Mouse (Mus musculus) limb, embryonic 14.5 days (tissue): Measurements from ENCODE around the gene Lalba. TPM values are rescaled to one million over a fixed set of nuclear protein-coding genes. Genes with fewer than 3 reads are reported as not detected.

Source experiments
- ATAC-seq: fragments of 200-750 bp; cut with Nextera tagmentation; 2 replicates; pipeline ENCODE4 v1.8.0; 2017; ENCODE audit warnings: low read depth, moderate number of reproducible peaks, moderate TSS enrichment; ENCODE audit not compliant: low FRiP score
- DNase-seq: peaks from one replicate; pipeline ENCODE4 v3.0.0-alpha.2; 2015; ENCODE audit warnings: low spot score
- H3K27ac ChIP-seq: fragments of 300-500 bp; sonication (generic); replicated peaks from 2 replicates; pipeline ENCODE4 v1.5.1; 2014; ENCODE audit warnings: low read depth, mild to moderate bottlenecking, low read length, moderate library complexity, mixed read lengths
- H3K27me3 ChIP-seq: fragments of 300-500 bp; sonication (generic); 2 replicates; pipeline ENCODE4 v1.6.1; 2014; ENCODE audit warnings: low read length, mixed read lengths; ENCODE audit not compliant: control insufficient read depth, insufficient read depth
- H3K36me3 ChIP-seq: fragments of 300-500 bp; sonication (generic); 2 replicates; pipeline ENCODE4 v1.6.1; 2014; ENCODE audit warnings: mild to moderate bottlenecking, low read length, moderate library complexity, mixed read lengths; ENCODE audit not compliant: control insufficient read depth, insufficient read depth
- H3K4me1 ChIP-seq: fragments of 300-500 bp; sonication (generic); 2 replicates; pipeline ENCODE4 v1.6.1; 2014; ENCODE audit warnings: antibody characterized with exemption, low read length, mixed read lengths; ENCODE audit not compliant: control insufficient read depth, insufficient read depth
- H3K4me2 ChIP-seq: fragments of 300-500 bp; sonication (generic); replicated peaks from 2 replicates; pipeline ENCODE4 v1.6.1; 2014; ENCODE audit warnings: low read depth, mild to moderate bottlenecking, low read length, moderate library complexity; ENCODE audit not compliant: severe bottlenecking
- H3K4me3 ChIP-seq: fragments of 300-500 bp; sonication (generic); replicated peaks from 2 replicates; pipeline ENCODE4 v1.5.1; 2014; ENCODE audit warnings: low read length
- H3K9ac ChIP-seq: fragments of 300-500 bp; sonication (generic); 2 replicates; pipeline ENCODE4 v1.6.1; 2014; ENCODE audit warnings: mild to moderate bottlenecking, low read depth, low read length, moderate library complexity; ENCODE audit not compliant: severe bottlenecking
- H3K9me3 ChIP-seq: fragments of 300-500 bp; sonication (generic); 2 replicates; pipeline ENCODE4 v1.6.1; 2016; ENCODE audit warnings: low read length; ENCODE audit not compliant: control insufficient read depth
- POLR2A ChIP-seq: fragments of 200-500 bp; IDR thresholded peaks from 2 replicates; pipeline ENCODE4 v1.8.0; 2012; ENCODE audit warnings: inconsistent platforms, mild to moderate bottlenecking, moderate library complexity, borderline replicate concordance; ENCODE audit not compliant: insufficient read depth, insufficient read length; ENCODE audit errors: extremely low read depth
- WGBS: fragments of 180-500 bp; shearing (Covaris S2); extraction: QIAGEN DNeasy Blood & Tissue Kit; methylation state at CpG from one replicate; pipeline ENCODE4 v1.1.7; 2014; 5-methylcytosine and 5-hydroxymethylcytosine counted together
- polyA plus RNA-seq, 2 experiments: library from polyadenylated mRNA; depleted of rRNA in 1 of 2; stranded (reverse) in 1 of 2; unstranded in 1 of 2; fragments of >200 nt; fragmentation: Nextera tagmentation in 1 of 2; extraction: Ambion mirVana in 1 of 2; gene quantifications; 2 replicates each; pipeline versions ENCODE4 v1.2.1 to v1.2.3; 2012 to 2014

Gene Lalba
- polyA plus RNA-seq, 2 experiments = 0.14 TPM; not detected in 1

- H3K36me3 ChIP-seq = no peaks in the 10 kb centered on the region
- no peak within 1 kb of the TSS for H3K9ac ChIP-seq
- TF ChIP-seq POLR2A = no peak
- no peak within 1 kb of the TSS for H3K4me3 ChIP-seq
- no peaks in the 10 kb centered on the region for H3K27me3 ChIP-seq
- WGBS = 56% methylated on average over 4 of the region's 4 CpGs
- ATAC-seq = no peak
- no peaks in the 10 kb centered on the region for H3K9me3 ChIP-seq
- no peak within 1 kb of the TSS for H3K27ac ChIP-seq
- DNase-seq = no peak
- H3K4me2 ChIP-seq = no peak within 1 kb of the TSS
- no peaks in the 10 kb centered on the region for H3K4me1 ChIP-seq
Measured at GRCm38 (mm10) chr15:98492102-98492501, 9.6 kb upstream of the Lalba start, which contains the start of gene Olfr279. TSS of gene Olfr279 (plus strand) at chr15:98492402.

- H3K4me1 ChIP-seq = no peaks in the 10 kb centered on the region
- 88% methylated on average over 2 of the region's 2 CpGs for WGBS
- no peaks in the 10 kb centered on the region for H3K27me3 ChIP-seq
Measured at GRCm38 (mm10) chr15:98491332-98491731, 8.8 kb upstream of the Lalba start.

DNA sequence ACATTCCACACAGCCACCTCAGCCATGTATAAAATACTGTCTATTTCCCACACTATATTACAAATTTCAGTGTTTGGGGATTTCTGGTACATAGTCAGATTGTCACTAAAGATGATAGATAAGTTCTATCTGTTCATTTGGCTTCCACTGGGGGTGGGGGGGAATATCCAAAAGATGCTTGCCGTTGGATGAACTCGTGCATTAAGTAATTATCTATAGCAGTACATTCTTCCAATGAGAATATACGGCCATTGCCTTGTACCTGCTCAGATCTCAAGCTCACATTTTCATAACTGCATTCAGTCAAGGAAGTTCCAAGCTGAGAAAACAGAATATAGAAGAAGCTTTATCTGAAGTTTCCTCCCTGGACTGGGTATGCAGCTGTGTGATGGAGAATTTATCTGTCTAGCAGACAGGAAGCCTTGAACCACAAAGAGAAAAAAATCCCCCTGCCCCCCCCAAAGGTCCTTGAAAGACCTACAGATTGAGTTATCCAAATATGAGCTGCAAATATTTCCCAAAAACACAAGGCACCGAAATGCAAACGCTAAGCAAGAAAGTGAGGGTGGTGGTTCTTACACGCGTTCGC is 4.0 kb upstream of the Lalba start:
- Histone ChIP-seq H3K27me3 (no peaks in the 10 kb centered on the region), H3K36me3 (no peaks in the 10 kb centered on the region), H3K9me3 (no peaks in the 10 kb centered on the region), H3K4me2 (no peak overlapping the region), H3K9ac (no peak overlapping the region), H3K4me3 (no peak overlapping the region), H3K27ac (no peak overlapping the region), H3K4me1 (no peaks in the 10 kb centered on the region)
- no peak for TF ChIP-seq POLR2A
- no peak for ATAC-seq
- 93% methylated on average over 8 of the region's 8 CpGs for WGBS
- no peak for DNase-seq

More at GRCm38 (mm10) chr15:98491332-98491731, 8.8 kb upstream of the Lalba start:
- DNase-seq (no peak), ATAC-seq (no peak)
- H3K36me3 ChIP-seq = no peaks in the 10 kb centered on the region
- no peaks in the 10 kb centered on the region for H3K9me3 ChIP-seq
- no peak for TF ChIP-seq POLR2A
- no peak overlapping the region for H3K27ac ChIP-seq
- H3K4me3 ChIP-seq = no peak overlapping the region
- H3K9ac ChIP-seq = no peak overlapping the region
- no peak overlapping the region for H3K4me2 ChIP-seq

GRCm38 (mm10) chr15:98483907-98484886 is 1.7 kb upstream of the Lalba start:
- H3K9me3 ChIP-seq = no peaks in the 10 kb centered on the region
- no peaks in the 10 kb centered on the region for H3K4me1 ChIP-seq
- DNase-seq (no peak), ATAC-seq (peak; percentile 71)
- no peak overlapping the region for H3K4me2 ChIP-seq
- H3K36me3 ChIP-seq = no peaks in the 10 kb centered on the region
- no peak overlapping the region for H3K9ac ChIP-seq
- H3K4me3 ChIP-seq = no peak overlapping the region
- WGBS = 47% methylated on average over 18 of the region's 18 CpGs
- H3K27ac ChIP-seq = 0 out of 2 replicates have a peak overlapping the region, but pooled peaks have one; percentile 15
- H3K27me3 ChIP-seq = no peaks in the 10 kb centered on the region
- no peak for TF ChIP-seq POLR2A

GRCm38 (mm10) chr15:98479568-98480102 is 2.9 kb downstream of the Lalba start:
- Histone ChIP-seq H3K9ac (no peak overlapping the region), H3K4me2 (no peak overlapping the region), H3K27me3 (no peaks in the 10 kb centered on the region), H3K27ac (no peak overlapping the region), H3K4me3 (no peak overlapping the region), H3K9me3 (no peaks in the 10 kb centered on the region), H3K36me3 (no peaks in the 10 kb centered on the region), H3K4me1 (no peaks in the 10 kb centered on the region)
- WGBS = 71% methylated on average over 7 of the region's 7 CpGs
- no peak for TF ChIP-seq POLR2A
- DNase-seq (no peak), ATAC-seq (no peak)
